Mouse (Mus musculus) forelimb bud, embryonic 11.5 days (tissue): Measurements from ENCODE around the gene Erc2.

Experiments
- DNase-seq: peaks from one replicate; pipeline ENCODE4 v3.0.0-alpha.2; 2012; ENCODE audit warnings: low read depth, low spot score

Gene Erc2

DNA sequence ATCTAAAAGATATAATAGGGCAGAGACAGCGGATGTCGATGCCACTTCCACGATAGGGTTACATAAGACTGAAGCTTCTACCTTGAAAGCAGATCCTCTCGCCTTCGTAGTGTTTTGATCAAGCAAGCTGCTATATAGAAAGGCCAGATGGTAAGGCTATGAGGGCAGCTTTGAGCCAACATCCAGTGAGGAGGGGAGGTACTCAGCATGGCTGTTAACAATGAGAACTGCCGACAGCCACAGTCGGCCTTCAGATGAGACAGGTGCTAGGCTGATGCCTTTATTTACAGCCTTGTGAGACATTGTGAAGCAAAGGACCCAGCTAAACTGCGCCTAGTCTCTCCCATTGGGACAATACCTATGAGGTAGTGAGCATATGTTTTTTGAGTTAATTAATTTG lies 156.3 kb downstream of the Erc2 start:
- DNase-seq = no peak

DNA sequence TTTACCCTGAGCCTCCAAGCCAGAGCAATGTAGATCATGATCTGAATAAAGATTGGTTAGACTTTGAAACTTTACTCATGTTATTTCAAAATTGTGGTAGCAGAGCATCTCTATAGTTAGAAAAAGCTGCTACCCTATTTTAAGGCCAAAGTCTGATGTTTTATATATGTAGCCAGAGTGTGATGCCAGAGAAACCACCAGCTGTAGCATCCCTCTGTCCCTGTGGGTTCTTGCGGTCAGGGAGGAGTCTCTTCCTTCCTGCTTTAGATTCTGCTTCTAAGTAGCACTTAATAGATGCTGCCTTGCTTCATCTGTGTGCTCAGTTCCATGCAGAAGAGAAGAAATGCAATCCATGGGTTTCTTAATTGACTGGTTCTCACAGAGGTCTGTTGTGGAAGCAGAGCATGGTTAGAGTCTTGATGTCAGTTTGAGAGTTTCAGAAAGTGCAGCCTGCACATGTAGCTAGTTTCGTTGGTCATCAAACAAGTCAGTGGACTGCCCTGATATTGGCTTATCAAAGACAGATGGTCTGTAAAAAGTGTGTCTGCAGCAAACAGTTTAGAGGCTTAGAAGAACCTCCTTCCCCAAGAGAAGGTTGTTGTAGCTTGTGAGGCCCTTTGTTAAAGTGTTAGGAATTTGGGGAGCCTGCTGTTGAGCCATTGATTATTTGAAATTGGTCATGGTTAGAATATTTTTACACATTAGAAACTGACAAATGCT lies 156.9 kb downstream of the Erc2 start:
- DNase-seq = no peak

DNA sequence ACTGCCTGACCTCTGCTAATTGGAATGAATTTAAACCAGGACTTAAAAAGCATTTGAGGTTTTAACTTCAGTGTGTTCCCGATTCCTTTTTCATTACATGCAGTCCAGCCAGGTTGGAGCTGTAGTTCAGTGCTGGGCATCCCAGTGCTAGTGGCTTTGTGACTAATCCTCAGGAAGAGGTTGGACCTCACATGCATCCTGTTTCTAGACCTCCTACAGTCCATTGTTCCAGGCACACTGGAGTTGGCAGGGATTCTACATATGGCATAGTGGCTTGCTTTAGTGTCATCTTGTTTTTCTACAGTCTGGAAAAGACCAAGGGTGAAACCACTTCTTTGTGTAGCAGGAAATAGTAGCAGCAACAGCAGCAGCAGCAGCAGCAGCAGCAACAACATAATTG lies 159.0 kb downstream of the Erc2 start:
- DNase-seq = no peak

DNA sequence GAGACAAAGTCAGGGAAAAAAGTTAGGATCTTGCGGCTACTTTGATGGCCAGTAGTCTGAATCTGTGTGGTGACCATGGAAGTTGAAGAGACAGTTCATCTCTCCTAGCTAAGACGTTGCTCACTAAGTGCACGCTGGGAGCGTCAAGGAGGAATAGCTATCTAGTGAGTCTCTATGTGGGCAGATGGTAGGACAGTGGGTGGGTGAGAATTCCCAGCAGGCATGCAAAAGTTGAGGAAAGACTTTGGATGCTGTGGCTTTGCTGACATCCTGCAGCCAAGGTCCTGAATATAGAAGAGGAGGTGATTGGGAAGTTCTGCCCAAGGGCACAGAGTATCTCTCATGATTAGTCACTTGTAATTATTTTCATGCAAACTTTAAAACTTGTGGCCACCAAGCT lies 162.6 kb downstream of the Erc2 start:
- no peak for DNase-seq

DNA sequence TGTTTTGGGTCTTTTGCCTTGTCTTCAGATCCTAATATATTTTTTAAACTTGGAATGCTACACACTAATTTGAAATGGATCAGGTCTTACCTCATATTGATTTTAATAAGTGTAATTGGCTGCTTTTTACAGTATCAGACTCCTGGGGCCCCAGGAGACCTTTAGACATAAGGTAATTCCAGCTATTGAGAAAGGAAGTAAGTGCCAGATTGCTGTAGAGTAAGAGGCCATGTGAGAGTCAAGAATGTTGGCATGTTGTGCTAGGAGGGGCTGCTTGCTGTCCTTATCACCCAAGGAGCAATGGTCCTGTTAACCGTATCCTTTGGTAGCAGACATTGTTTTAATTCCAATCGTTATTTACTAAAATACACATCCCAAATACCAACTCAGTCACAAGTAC lies 163.3 kb downstream of the Erc2 start:
- DNase-seq = no peak

DNA sequence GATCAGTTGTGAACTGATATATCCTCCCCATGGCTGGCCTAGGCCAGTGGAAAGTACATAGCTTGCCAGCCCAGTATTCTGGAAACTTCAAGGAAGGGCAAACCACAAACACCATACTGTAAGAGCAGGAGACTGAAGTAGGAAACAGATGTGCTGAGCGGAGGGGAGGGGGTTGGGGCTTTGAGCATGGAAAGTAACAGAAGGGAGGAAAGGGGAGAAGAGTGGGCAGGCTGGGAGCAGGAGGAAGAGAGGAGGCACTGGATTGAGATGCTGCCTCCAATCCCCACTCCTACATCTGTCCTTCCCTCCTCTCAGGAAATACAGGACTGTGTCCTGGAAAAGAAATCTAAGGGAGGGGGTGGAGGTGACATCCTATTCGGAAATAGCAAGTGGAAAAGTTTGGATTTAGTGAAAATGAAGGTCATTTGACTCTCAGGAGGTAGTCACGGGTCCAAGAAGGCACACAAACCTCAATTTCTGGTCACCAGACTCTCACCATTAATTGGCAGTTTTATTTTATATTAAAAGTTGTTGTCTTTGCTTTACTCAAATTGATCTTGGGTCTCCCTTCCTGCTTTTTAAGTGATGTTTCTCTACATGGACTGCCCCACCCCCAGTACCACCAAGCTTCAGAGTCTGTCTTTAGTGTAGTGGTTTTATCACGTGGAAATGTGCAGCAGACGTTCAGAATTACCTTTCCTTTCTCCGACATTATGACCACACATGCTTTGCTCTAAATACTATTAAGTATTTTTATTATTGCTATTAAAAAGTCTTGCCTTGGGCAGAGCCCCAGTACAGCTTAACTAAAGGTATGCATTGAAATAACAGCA lies 167.1 kb downstream of the Erc2 start:
- peak; percentile 35 for DNase-seq

DNA sequence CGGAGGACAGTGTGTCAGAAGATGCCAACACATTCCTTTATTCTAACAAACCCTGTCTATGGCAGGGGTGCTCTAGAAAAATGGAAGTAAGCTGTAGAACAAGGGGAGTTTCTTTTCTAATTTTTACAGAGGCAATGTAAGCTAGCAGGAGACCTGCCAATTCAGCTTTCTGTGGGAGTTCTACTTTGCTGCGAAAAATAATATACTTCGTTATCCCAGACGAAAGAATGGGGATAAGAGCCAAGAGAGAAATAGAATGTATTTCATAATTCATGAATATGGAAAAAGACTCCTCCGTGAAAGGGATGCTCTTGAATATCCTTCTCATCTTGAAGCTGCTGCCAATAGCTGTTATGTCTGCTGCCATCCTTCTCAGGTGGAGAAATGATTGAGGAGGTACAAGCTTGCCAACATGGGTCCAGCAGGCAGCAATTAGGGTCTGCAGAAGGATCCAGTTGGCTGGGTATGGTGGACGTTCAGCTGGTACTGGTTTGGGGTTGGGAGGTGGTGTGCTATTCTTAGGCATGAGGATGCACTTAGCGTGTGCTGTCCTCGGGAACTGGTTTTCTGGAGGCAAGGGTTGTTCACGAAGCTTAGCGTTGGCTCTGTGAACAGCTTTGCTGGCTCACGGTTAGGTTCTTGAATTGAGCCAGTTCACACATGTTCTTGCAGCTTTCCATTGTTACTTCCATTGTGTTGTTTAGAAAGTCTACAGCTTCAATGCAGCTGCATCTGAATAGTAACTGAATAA lies 176.1 kb downstream of the Erc2 start:
- no peak for DNase-seq

DNA sequence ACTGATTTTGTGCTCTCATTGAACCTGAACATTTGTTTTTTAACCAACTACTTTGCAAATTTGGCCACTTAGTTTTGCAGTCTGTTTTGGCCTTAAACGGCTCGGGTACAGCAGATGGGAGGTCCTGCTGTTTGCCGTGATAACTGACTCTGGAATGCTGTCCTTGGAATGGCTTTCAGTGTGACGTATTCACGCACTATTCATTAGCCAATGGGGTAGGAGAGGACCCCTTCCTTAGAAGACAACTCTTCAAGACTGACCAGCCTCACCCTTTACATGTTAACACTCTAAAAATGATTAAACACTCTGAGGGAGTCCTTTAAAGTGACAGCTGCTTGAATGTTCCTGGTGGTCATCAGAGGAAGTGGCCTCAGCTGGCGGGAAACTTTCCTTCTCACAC lies 178.5 kb downstream of the Erc2 start:
- DNase-seq = no peak

DNA sequence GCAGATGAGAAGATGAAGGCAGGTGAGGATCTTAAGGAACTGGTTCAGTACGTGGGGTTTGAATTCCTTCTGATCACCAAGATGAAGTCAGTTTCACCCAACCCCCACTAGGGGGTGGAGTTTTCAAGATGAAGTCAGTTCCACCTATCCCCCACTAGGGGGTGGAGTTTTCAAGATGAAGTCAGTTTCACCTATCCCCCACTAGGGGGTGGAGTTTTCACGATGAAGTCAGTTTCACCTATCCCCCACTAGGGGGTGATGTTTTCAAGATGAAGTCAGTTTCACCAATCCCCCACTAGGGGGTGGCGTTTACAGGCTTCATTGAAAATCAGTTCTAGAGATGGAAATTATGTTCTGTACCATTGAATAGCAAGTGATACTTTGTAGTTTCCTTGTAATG lies 181.7 kb downstream of the Erc2 start:
- DNase-seq = peak; percentile 46

DNA sequence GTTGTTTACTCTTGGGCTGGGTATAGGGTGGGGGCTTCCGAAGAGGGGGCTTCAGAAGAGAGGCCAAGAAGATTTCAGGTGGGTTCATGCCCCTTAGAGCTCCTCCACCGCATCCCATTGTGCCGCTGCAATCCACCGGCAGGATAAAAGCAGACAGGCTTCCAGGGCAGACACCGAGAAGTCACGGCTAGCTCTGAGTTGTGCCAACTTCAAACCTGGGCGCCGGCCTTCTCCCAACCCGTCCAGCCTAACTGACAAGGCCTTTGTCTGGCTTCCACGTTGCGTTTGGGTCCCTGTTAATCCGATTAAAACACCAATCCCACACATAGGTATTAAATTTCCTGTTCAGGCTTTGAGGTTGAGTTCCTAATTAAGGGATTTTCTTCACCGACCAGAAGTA lies 182.8 kb downstream of the Erc2 start:
- no peak for DNase-seq

DNA sequence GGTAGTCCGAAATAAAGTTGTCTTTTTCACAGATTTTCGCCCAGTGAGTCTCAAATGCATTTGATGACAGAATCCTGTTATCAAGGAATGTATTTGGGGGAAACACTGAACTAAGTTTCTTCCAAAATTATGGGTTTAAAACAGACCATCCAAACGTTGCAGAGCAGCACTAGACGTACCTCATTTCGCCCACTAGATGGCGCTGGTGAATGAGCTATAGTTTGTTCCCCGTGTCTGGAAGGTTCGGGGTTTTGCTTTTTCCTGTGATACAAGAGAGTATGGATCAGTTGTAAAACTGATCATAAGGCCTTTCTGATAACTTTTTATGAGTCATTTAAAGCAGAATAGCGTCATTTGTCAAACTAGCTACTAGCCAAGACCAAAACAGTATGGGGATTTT lies 185.9 kb downstream of the Erc2 start:
- peak; percentile 74 for DNase-seq

DNA sequence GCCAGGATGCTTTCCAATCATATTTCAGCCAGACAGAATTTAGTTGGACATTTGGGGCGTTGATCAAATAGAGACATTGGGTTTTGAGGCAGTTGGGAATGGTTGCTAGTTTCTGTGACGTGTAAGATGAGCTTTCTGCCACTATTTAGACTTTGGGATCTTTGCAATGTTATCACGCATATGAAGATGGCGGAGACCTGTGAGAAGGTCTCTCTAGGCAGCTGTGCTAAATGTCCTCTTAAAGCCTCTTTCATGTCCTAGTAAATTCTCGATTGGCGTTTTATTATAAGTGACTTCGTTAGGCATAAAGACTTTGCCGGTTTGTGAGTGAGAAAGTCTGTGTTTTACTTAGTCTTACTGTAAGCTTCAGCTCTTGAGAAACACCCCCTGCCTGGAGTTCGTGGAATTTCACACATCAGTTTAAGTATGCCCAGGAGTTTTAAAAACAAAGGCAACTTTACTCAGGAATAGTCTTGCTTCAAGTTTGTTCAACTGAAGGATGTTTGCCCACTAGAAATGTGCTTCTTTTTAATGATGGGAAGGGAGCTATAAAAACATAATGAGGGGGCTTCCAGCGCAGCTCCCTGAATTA lies 186.4 kb downstream of the Erc2 start:
- peak; percentile 43 for DNase-seq

DNA sequence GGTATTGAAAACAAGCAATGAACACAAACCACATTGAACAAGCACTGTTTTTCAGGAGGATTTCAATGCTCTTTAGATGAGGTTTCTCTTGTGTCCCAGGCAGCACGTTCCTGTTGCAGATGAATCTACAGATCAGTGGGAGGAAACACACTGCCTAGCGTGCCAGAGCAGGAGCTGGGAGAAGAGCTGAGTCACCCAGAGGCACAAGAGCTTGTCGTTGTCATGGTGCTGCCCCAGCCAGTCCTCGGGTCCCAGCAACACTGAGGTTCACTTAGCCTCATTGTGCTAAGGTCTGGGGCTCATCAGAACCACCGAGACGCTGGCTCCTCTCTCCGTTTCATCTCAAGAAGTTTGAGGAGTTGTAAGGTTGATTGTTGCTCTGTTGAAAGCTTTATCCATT lies 188.6 kb downstream of the Erc2 start:
- no peak for DNase-seq

DNA sequence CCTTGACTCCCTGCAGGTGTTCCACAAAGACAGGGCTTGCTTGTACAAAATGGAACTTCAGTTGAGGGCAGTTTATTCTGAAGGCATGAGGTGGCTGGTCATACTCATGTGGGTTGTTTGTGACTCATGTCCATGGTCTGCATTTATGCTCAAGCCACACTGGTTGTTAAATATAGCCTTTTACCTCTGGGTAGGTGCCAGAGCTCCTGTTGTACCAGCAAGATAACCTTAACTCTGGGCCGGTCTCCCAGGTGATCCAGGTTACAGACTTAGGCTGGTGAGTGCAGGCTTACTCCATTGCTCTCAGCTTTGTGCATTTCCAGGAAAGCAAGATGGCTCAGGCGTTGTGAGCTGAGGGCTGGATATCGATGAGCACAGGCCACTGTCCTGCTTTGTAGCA lies 189.4 kb downstream of the Erc2 start:
- DNase-seq = no peak

DNA sequence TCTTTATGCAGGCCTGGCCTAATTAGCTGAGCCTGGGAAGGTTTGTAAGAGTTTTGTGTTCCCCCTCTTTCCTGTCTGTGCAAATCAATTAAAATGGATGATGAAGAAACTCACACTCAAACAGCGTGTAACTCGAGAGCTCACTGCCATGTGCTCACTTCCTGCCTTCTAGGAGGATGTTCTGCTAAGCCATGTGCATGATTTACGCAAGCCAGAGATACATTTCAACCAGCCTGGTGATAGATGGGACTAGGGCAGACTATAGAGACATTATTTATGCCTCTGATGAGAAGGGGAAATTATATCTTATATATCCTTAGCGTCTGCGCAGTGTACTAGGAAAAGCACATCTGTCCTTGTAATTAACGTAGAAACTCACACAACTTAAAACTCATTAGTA lies 193.5 kb downstream of the Erc2 start:
- no peak for DNase-seq

DNA sequence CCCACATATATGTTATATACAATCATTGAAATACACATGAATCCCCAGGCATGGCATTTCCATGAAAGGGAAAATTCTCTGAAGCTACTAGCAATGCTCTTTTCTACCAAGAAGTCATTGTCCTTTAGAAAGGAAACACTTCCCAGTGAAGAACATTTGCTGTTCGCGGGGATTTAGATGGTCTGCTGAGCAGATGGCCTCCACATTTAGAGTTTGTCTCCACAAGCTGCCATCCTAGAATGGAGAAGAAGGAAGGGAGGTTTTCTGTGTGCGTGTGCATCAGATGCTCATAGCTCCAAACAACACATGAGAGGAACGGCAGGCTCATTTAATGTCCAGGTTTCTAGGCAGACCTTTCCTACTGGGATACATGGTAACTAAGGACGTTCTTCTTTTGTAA lies 196.8 kb downstream of the Erc2 start:
- no peak for DNase-seq

DNA sequence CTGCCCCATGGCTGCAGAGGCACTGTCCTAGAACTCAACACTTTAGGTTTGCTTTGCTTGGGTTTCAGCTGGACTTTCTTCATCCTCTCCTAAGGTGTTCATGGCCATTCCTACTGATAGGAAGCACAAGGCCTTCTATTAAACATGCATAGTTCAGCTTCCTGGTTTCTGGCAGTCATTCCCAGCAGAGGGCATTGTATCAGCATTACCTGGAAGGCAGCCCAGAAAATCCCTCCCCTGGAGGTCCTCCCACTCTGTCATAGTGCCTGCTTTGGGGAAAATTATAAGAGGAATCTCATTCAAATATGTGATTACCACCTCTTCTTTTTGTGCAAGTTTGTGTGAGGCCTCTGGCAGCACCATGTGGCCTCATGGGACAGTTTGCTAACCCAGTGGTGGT lies 199.6 kb downstream of the Erc2 start:
- DNase-seq = no peak

DNA sequence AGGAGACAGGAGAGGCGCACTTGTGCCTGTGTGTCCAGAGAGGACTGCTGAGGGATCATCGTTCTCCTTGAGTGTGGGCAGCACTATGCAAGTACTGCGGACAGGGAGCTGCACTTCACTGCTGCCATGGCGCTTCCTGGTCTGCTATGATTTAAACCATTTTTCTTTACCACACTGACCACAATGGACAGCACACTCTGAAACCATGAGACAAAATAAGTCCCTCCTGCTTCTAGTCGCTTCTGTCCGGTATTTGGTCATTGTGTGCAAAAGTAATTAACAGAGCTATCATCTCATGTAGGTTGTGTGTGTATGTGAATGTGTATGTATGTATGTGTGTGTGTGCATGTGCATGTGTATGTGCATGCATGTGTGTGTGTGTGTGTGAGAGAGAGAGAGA lies 200.3 kb downstream of the Erc2 start:
- no peak for DNase-seq

DNA sequence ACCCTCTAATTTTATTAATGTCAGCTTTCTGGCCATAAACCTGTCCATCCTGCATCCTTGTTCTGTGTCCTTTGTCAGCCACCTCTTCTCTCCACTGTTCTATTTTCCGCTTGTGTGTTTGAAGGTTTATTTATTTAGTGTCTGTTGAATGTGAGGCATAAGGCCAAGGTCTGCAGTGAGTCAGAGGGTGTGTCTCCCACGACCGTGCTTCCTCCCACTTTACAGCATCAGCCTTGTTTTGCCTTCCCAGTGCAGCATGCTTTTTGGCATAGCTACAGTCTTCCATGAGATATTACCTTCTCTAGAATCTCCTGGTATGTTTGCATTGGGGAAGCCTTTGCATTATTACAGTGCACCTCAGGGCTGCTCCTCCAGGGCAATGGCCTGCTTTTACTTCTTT lies 200.8 kb downstream of the Erc2 start:
- no peak for DNase-seq

DNA sequence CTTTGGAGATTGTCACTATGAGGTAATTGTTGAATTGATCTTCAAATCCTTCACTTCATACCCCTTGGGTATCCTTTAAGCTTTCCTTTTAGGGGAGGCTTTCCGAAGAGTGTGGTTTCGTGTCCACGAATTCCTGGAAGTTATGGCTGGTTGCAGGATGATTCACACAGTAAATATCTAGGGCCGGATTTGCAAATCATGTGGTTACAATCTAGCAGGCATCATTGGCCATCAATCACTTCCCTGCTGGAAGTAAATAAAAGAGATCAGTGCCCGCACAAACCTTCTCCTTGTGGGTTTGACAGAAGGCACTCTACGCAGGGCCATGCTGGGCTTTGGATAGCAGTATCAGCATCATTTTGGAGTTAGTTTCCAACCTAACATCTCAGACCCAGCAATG lies 201.7 kb downstream of the Erc2 start:
- DNase-seq = no peak

DNA sequence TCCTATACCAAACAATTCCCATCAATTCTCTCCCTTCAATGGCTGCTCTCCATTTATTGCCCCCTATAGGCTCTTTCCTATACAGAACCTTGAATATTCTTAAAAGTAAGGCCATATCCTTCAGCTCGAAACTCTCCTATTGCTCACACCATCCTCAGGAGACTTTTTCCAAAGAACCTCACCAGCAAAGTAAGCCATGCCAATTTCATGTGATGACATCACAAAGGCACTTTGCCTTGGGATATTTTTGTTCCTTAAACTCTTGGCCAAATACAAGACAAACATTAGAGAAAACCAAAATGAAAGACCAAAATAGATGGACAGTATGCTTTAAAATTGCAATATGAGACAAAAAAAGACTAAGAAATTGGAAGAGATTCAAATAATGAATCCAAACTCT lies 204.6 kb downstream of the Erc2 start:
- no peak for DNase-seq

DNA sequence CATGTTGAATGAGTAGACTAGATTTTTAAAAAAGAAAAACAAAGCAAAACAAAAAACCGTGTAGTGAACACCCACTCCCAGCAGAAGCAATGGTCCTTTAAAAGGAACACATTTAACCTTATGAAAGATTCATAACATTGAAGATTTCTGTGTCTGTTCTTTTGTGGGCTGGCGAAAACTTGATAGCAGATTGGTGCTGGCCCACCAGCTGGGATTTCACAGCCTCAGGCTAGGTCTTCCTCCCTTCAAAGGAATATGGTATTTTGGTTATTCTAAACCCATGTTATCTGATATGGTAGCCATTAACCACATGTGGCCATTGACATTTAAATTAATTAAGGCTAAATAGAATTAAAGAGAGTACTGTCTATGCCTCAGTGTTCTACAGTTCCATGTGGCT lies 205.9 kb downstream of the Erc2 start:
- DNase-seq = no peak
